Mouse (Mus musculus): ENCODE measurements around the gene Thsd4.

Thsd4 gene

DNA sequence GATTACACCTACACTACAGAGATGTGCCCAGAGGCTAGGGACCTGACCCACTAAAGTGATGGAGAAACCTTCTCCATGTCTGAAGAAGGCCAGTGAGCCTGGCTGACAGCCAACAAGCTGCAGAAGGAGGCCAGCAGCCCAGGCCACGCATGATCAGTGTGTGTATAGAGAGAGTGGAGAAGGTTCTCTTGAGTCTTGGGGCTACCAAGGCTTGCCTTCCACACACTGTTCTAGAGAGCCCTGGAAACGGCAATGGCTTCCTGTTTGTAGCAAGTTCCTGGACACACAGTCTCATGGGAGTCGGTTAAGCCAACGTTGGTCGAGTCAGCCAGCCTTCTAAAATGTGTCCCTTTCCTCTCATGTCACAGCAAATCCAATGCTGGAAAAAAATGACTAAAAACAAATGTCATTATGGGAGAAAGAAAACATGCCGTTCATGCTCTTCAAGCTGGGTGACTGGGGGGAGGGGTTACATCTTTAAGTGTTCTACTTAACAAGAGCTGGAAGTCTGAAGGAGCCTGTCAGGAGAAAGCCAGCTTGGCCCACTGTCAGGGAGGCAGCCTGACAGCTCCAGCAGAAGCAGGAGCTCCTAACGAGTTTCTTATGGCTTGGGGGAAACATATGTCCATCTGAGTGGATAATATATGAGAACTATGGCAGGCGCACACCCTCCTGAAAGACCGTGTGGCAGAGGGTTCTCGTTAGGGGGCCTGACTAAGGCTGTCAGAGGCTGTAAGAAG, 257.1 kb downstream of the Thsd4 start:
- no peak for DNase-seq (ENCODE audit: low spot score)

DNA sequence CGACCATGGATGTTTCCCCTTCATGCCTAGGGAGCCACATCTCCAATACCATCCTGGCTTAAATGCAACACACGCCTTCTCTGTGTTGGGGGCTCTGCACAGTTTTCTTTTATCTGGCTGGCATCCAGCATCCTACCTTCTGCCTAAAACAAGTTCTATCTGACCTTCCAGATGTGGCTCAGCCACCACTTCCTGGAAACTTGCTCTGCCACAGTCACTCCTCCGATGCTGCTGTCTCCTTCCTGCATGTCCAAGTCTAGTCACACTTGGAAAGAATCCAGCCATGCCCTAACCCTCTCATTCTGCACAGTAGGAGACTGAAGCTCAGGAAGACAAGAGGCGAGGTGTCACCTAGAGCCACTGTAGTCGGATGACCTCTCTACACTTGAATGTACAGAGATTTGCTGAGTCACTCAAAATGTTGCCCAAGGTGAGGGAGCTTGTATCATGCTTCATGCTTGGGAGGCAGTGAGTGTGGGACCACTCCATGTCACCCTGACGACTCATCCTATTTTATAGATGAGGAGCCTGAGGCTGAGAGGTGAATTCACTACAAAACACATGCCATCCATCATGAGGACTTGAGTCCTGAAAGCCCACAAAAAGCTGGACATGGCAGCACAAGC, 259.2 kb downstream of the Thsd4 start:
- no peak for DNase-seq (ENCODE audit: low spot score)

DNA sequence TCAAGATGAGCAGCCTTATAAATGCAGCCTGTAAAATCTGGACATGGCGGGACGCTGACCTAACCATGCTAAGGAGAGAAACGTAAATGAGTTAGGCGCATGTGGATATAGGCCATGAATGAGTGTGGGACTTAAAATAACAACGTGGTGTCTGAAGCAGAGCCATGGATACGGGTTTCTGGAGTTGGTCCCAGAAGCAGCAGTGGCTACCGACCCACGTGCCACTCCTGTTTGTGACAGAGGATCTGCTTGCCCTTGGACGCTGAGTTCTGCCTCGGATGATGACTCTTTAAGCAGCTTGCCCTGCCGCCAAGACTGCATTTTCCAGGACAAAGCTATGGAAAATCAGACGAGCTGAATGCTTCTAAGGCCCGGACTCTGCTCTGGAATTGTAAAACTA, 262.2 kb downstream of the Thsd4 start:
- no peak for DNase-seq (ENCODE audit: low spot score)

DNA sequence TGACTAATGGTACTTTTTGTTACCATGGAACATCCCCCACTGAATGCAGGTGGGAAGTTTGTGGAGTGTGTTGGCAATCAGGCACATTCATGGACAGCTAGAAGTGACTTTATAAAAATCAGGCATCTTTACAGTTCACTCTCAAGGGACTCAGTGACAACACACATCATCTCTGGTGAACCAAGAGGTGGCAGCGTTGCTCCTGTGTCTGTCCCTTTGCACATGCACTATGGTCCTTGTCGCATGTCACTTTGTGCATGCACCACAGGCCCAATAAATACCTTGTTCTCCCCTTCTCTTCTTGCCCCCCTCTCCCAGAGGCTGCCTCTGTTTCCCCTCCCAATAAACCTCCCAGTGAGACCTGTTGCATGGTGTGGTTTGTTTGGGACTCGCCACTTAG, 270.1 kb downstream of the Thsd4 start:
- DNase-seq (ENCODE audit: low spot score): peak; percentile 69

DNA sequence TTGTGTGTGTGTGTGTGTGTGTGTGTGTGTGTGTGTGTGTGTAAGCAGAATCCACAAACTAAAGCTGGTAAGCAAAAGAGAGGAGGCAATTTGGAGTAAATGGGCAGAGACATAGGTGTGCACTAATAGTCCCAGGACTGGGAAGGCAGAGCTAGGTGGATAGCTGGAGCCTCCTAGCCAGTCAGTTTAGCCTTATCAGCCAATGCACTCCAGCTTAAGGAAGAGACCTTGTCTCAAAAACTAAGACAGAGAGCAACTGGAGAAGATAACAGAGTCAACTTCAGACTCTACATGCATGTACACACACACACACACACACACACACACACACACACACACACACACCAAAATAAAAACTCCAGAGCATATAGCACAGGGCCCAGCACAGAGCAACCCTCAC, 271.4 kb downstream of the Thsd4 start:
- DNase-seq (ENCODE audit: low spot score): no peak

DNA sequence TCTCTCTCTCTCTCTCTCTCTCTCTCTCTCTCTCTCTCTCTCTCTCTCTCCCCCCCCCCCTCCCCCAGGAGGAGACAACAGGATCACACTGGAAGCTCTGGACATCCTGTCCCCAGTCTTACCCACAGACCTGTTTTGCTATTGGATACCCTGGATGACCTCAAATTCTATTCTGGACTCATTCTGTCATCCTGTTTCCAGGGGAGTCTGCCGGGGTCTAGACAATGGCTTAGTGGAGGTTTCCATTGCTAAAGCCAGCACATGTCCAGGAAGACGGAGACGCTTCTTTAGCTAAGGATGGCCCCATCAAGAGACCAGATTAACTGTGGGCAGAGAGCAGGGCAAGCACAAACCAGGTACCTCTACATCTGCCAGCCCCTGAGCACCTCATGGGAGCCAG, 273.8 kb downstream of the Thsd4 start:
- no peak for DNase-seq (ENCODE audit: low spot score)

DNA sequence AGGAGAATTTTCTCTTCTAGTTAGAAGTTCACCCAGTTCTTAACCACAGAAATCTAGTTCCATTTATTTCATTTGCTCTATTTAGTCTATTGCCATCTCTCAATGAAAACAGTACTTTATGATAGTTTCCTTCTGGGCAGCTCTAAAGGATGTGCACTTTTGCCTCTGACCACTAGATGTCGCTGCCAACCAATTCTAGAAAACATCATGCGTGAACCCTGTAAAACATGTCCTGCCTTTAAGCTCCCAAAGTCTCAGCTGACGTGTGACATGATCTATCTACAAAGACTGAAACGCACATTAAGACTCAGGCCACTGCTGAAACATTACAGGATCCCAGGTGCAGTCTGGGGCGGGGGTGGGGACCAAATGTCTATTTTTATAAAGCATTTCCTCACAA, 276.9 kb downstream of the Thsd4 start:
- DNase-seq (ENCODE audit: low spot score): peak; percentile 87

DNA sequence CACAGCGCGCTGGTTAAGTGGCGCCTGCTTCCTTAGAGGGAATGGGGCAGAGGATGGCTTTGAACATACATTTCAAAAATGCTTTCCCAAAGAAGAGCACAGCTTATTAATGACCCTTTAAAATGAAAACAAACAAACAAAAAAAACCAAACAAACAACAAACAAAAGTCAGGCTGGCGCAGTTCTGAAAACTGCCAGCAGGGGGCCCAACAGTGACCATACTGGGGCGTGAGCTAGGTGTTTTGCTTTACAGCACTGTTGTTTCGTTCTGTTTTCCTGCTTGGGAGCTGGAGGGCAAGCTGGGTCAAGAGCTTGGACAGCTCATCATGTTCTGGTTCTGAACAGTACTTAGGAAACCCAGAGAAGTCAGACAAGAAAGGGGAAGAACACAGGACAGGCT, 278.3 kb downstream of the Thsd4 start:
- peak; percentile 63 for DNase-seq (ENCODE audit: low spot score)

DNA sequence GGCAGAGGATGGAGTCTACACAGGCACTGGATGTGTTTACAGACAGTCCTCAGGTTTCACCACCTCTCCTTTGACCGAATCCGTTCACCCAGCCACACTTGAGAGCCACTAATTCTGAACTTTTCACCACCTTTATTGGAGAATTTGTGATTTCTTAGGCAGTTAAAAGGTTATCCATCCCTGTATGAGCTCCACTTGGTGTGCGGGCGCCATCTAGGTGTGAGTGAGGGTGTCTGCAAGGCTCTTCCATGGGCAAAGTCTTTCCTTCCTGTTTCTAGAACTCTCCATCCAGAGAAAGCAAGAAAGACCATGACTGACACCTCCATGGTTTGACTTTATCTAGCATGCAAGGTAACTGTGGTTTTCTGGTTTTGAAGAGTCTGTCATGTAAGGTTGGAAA, 284.2 kb downstream of the Thsd4 start:
- peak; percentile 66 for DNase-seq (ENCODE audit: low spot score)

DNA sequence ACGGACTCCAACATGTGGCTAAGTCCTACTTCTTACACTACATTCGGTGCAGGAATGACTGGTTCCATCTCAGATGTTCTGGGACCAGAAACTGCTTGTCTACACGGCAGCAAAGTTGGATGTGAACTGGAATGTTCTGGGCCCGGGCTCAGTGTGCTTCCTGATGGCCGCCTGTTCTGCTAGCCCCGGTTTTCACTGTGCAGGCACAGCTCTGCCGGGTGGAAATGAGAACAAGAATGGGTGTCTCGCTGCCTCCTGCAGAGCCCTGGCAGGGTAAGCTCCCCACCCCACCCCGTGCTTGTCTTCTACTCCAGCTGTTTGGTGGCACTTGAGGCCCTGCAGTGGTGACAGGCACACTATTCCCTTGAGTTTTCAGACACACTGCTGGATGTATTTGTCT, 285.7 kb downstream of the Thsd4 start:
- DNase-seq (ENCODE audit: low spot score): no peak

DNA sequence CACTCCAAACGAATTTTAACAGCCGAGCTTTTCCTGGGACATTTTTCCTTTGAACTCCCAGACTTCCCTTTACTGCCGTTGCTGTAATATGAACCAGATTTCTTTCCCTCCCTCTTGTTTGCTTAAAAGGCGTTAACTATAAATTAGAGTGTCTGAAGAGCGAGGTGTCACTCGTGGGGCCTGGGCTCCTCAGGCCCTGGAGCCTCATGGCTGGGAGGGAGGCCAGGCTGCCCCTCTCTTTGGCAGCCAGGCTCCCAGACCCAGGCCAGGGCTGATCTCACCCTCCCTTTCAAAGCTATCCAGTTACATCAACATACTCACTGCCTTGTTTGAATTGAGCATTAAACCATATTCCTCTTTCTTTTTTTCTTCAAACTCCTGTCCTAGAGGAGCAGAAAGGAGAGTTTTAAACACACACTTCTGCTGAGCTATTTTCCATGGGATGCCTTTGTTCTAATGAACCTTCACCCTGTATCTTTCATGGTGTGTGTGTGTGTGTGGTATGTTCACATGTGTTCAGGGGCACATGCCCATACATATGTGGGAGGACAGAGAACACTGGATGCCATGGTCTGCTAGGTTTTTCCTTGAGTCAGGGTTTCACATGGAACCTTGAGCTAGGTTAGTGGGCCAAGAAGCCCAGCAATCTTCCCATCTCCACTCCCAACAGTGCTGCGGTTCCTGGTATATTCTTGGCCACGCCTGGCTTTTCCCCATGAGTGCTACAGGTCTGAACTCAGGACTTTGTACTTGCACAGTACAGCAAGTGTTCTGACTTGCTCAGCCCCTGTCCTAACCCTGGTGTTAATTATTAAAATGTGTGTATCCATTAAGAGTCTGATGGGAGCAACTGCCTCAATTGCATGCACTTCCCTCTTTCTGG, 287.4 kb downstream of the Thsd4 start:
- DNase-seq (ENCODE audit: low spot score): no peak

DNA sequence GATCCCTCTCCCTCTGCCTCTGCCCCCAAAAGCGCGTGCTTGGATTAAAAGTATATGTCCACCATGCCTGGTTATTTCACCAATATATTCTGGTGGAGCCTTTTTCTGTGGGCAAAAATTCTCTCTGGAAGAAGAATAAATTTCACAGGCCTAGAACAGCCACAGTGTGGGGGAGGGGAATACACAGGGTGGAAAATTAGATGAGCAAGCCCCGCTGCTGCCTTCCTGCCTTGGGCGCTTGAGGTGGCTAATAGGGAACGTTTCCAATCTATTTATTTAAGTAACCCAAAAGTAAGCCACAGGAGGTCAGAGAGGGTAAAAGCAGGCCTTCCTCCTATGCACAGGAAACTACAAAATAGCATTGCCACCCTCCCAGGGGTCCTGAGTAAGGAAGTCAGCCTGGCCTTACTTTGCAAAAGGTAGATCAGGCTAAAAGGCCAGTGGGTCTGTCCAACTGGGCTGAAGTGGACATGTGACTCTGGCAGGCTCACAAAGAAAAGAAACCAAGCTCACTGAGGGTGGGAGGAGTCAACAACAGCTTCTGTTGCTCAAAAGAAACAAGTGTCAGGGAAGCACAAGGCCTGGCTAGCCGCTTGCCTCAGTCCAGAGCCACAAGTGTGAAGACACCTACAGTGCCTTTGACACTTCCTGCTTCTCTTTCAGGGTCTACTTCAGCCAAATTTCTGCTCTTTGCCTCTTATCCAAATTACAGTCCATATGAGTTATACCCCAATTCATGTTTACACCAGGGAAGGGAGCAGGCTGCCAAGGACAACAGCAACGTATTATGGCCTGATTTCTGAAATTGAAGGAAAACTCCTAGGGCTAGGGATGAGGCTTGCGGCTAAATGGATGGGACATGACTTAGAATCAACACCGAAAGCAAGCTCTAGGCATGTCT, 289.6 kb downstream of the Thsd4 start:
- no peak for DNase-seq (ENCODE audit: low spot score)

DNA sequence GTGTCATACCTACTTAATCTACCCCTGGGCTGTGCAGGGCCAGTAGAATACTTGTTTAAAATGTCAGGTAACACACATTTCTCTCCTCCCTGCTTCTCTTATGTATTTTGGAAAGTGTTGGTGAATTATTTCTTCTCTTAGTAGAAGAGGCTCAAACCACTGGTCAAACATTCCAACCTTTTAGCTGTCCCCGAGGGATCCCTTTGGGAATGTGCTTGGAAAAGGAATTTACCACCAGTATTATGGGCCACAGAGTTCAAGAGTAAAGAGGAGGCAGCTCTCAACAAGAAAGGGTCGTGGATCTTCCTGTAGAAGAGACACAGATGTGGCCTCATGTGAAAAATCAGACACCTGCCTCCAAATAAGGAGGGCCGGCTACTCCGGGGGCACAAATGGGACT, 292.4 kb downstream of the Thsd4 start:
- DNase-seq (ENCODE audit: low spot score): no peak

DNA sequence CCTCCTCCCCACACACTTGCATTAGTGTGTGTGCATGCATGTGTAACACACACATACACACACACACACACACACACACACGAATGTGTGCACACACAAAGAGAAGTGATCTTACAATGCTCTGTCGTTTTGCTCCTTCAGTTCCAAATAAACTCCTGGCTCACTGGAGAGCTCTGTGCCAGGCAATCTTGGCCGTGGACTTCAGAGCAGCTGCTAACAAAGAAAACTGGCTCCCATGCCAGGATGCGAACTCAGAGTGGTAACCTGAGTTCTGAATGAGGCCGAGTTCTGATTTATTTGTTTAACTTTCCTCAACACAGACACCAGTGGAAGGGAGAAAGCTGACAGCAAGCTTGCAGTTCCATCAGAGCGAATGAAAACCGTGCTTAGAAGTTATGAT, 294.1 kb downstream of the Thsd4 start:
- DNase-seq (ENCODE audit: low spot score): no peak

DNA sequence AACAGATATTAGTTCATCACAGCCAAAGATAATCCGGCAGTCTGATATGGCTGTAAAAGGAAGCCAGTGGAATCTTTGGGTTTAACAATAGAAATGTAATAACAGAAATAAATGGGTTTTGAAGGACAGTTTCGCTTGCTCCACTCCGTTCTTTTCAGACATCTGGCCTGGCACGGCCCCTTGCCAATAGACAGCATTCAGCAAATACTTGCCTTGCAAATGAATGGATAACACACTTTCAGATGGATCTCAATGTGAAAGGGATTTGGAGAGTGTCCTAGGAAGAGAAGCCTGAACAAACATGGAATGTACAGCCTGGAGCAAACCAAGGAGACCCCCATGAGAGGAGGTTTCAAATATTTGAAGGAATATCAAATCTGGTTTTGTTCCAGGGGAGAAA, 295.2 kb downstream of the Thsd4 start:
- DNase-seq (ENCODE audit: low spot score): no peak

DNA sequence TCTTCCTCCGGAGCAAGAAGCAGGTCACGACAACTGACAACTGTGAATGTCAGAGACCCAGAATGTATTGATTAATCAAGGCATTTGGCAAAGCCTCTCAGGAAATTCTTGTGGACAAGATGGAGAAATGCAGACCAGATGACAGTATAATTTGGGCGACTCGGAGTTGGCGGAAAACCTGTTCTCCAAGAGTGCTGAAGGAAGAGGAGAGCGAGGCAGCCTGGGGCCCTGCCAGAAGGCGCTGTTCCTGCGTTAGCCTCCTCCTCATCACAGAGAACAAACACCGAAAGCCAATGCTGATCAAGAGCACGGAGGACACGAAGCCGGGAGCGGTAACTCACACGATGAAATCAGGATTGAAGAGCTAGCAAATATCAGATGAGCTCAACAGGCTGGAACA, 295.7 kb downstream of the Thsd4 start:
- DNase-seq (ENCODE audit: low spot score): no peak

DNA sequence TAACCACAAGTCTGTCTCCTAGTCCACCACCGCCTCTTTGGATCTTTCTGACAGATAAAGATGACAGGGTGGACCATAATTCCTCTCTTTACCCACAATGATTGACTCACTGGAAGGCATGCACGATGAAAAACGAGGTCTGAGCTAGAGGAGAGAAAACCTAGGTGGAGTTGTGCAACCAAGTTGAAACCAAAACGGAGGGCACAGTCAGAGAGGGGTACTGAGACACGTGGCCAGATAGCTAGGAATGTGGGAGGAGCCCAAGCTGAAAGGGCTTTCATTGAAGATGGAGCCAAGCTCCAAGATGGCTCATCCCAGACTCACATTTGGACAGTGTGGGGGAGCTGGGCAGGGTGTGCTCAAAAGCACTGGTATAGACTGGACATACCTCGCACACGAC, 296.4 kb downstream of the Thsd4 start:
- no peak for DNase-seq (ENCODE audit: low spot score)

DNA sequence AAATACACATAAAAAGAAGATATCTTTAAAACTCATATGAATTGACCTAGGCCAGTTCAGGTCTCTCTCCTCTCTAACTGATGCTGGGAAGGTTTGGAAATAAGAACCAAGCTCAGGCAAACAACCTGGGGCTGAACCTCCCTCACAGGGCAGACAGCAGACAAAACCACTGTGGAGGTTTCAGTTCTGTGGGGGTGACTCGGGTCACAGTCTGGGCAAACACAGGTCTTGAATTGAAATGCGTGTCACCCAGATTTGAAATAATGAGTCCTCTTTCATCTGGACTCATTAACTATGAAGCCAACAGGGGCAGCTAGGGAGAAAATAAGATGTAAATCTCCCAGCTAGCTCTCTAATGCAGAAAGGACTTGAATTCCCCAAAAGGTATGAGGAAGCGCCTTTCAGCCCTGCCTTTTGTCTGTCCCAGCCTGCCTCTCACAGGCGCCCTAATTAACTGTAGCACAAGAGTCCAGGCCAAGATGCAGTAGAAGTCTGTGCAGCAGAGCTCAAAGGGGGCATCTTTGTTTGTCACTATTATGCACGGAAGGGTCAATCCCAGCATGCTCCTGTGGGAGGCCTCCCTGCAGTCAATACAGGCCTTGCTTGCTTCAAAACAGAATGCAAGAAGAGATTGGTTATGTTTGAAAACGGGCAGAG, 297.7 kb downstream of the Thsd4 start:
- DNase-seq (ENCODE audit: low spot score): peak; percentile 64

DNA sequence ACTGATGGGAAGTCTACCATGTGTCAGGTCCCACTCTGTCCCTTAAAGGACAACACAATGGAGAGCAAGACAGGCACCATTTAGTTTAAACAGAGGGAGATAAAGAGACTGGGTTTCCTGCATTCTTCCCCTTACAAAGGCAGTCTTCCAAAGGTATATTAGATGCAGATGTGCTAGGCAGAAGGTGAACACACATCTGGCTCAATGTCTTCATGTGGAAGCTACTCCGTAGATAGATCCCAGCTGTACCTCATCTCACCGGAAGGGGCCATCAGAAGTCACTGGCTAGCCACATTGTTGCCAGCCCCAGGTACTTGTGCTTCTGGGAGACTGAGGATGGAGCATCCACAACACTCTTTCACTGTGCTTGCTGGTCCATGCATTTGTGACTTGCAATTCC, 301.4 kb downstream of the Thsd4 start:
- DNase-seq (ENCODE audit: low spot score): no peak

DNA sequence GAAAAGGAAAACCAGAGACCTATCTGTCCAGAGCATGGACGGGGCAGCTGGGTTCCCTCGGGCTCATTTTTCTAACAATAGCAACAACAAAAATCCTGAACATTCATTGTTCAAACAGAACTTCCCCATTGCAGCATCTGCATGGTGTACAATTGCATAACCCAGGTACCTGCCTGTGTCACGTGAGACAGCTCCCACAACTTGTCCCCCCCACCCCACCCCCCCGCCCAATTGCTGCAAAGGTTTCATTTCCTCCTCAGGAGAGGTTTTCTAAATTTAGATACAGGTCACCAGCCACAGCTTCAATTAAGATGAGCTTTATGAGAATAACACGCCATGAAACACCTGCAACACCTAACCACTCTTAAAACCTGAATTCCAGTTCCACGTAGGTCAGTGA, 303.4 kb downstream of the Thsd4 start:
- no peak for DNase-seq (ENCODE audit: low spot score)

DNA sequence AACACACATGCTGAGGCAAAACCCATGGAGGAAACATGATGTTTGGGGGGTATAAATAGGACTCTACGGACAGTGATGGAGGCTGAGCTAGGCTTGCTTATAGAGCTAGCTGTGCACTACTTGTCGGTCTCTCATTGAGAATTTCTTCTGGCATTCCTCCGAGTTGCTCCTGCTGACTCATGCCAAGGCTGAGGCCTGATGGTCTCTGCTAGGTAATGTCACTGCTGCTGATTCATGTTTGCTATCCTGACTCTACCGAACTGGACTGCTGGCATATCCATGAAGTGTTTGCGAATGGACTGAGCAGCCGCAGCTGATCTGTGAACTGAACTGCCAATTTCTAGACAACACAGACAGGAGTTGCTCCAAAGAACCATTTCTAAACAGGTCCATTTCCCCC, 305.8 kb downstream of the Thsd4 start:
- DNase-seq (ENCODE audit: low spot score): no peak

DNA sequence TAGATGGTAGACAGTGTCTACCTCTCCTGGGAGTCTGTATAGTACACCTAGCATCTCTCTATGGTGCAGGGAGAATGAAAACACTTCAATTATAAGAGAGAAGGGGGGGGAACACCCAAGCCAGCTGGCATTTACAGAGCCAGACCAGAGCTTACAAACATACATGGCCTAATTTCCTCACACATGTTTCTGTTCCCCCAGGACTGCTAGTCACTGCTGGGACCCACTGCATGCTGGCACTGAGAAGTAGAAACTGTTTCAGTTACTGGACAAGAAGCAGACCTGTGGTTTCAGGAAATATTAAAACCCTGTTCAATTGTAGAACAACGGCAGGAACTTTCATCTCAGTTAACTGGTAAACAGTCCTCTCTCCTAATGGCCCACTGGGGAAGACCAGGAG, 308.7 kb downstream of the Thsd4 start:
- DNase-seq (ENCODE audit: low spot score): no peak

Data from retina, embryonic 14.5 days (tissue).